Mouse (Mus musculus): ENCODE measurements around the gene Smoc2. TPM values are rescaled to one million over a fixed set of nuclear protein-coding genes. Genes with fewer than 3 reads are reported as not detected.

Smoc2 gene
- total and polyA plus RNA-seq, 3 experiments, result 0.34 TPM; not detected in 2

DNA sequence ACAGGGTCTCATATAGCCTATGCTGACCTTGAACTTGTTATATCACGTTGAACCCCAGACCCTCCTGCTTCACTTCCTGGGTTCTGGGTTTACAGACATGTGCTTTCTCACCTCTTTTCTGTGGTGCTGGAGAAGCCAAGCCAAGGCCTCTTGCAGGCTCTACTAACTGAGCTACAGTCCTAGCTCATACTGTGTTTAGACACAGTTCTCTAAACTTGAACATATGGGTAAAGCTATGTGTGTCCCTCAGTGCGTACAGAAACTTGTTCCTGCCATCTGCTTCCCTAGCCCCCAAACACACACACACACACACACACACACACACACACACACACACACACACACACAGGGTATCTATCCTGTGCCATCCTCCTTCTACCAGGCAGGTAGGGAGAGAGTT, 100.2 kb downstream of the Smoc2 start:
- in situ Hi-C loops (cut with MboI; ENCODE audit: low pct_ligation_motif_present, low pct_unique_long_range_greater_than_20kb, low sequenced_read_pairs), result no loop called here
- dilution Hi-C loops (cut with MboI; ENCODE audit: extremely low pct_ligation_motif_present, extremely low pct_unique_long_range_greater_than_20kb, low sequenced_read_pairs), result no loop called here
- TF ChIP-seq USF2 (conservative IDR thresholded peaks at IDR 0.05; ENCODE audit: low read depth, low read length) (no peak), ZMIZ1 (IDR thresholded peaks at IDR 0.05; ENCODE audit: low read depth, low read length) (no peak), EP300 (IDR thresholded peaks at IDR 0.05; ENCODE audit: low read length) (no peak), ETS1 (conservative IDR thresholded peaks at IDR 0.05; ENCODE audit: low read depth, low read length) (no peak), KAT2A (IDR thresholded peaks at IDR 0.05; ENCODE audit: insufficient replicate concordance, low read length) (no peak), SMC3 (IDR thresholded peaks at IDR 0.05; ENCODE audit: low read depth, low read length) (no peak), BHLHE40 (IDR thresholded peaks at IDR 0.05; ENCODE audit: low read depth, low read length) (no peak), MYC (IDR thresholded peaks at IDR 0.05; ENCODE audit: low read depth, low read length) (no peak), CHD2 (IDR thresholded peaks at IDR 0.05; ENCODE audit: low read length) (no peak)

DNA sequence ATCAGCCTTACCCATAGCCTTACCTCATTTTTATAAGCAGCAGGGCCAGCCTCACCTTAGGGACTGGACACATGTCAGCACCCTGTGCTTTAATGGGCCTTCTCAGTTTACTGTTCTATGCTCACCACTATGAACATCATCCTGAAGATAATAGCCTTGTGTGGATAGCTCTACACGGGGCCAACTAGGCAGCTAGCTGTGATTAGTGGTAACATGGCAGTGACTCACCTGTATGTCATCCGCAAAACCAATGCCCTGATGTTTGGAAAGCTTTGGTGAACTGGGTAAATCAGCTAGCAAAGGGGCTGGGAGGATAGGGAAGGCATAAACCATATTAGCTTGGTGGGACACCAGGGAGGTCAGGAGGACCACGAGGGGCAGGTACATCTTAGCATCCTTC, 100.7 kb downstream of the Smoc2 start:
- no peak overlapping the region for H3K9ac ChIP-seq (ENCODE audit: insufficient read depth, low read depth)
- H3K4me2 ChIP-seq (ENCODE audit: insufficient read depth, low read depth, poor library complexity, severe bottlenecking), result no peak overlapping the region
- DNase-seq (ENCODE audit: extremely low read depth), result no peak
- dilution Hi-C loops (cut with MboI; ENCODE audit: extremely low pct_ligation_motif_present, extremely low pct_unique_long_range_greater_than_20kb, low sequenced_read_pairs) (no loop called here), in situ Hi-C loops (cut with MboI; ENCODE audit: low pct_ligation_motif_present, low pct_unique_long_range_greater_than_20kb, low sequenced_read_pairs) (no loop called here)
- H3K79me2 ChIP-seq (replicated peaks; ENCODE audit: control insufficient read depth, extremely low read depth, insufficient read depth, poor library complexity, severe bottlenecking), result no peaks in the 10 kb centered on the region
- TF ChIP-seq SMC3 (IDR thresholded peaks at IDR 0.05; ENCODE audit: low read depth, low read length) (no peak), CHD2 (IDR thresholded peaks at IDR 0.05; ENCODE audit: low read length) (no peak), MAX (IDR thresholded peaks at IDR 0.05; ENCODE audit: low read length) (no peak), RAD21 (IDR thresholded peaks at IDR 0.05; ENCODE audit: low read depth, low read length) (no peak), MAZ (IDR thresholded peaks at IDR 0.05; ENCODE audit: low read depth, low read length) (no peak), POLR2AphosphoS2 (IDR thresholded peaks at IDR 0.05; ENCODE audit: low read depth, low read length) (no peak), IRF4 (IDR thresholded peaks at IDR 0.05; ENCODE audit: low read depth, low read length) (no peak), SIN3A (IDR thresholded peaks at IDR 0.05; ENCODE audit: low read length) (no peak), MAFK (IDR thresholded peaks at IDR 0.05; ENCODE audit: insufficient replicate concordance, low read length) (no peak)
- no peaks in the 10 kb centered on the region for H3K36me3 ChIP-seq (replicated peaks in 1 of 2; ENCODE audit: control insufficient read depth in 1 of 2, insufficient read depth in 1 of 2, low read length in 1 of 2)
- no peaks in the 10 kb centered on the region for H3K4me1 ChIP-seq (ENCODE audit: control insufficient read depth in 1 of 2, insufficient read depth in 2 of 2)
- no peak overlapping the region for H3K4me3 ChIP-seq (replicated peaks in 1 of 3; ENCODE audit: low read depth in 2 of 3, low read length in 2 of 3, poor library complexity in 1 of 3)
- no peaks in the 10 kb centered on the region for H3K9me3 ChIP-seq (replicated peaks; ENCODE audit: low read length)
- H3K27me3 ChIP-seq (replicated peaks), result peaks cover 23% of the 10 kb centered on the region
- H3K27ac ChIP-seq (ENCODE audit: insufficient read depth, low read depth), result no peak overlapping the region

More for the DNA sequence above, 100.2 kb downstream of the Smoc2 start:
- DNase-seq (ENCODE audit: extremely low read depth), result no peak
- no peaks in the 10 kb centered on the region for H3K9me3 ChIP-seq (replicated peaks; ENCODE audit: low read length)
- no peaks in the 10 kb centered on the region for H3K79me2 ChIP-seq (replicated peaks; ENCODE audit: control insufficient read depth, extremely low read depth, insufficient read depth, poor library complexity, severe bottlenecking)
- H3K4me2 ChIP-seq (ENCODE audit: insufficient read depth, low read depth, poor library complexity, severe bottlenecking), result no peak overlapping the region
- H3K36me3 ChIP-seq (replicated peaks in 1 of 2; ENCODE audit: control insufficient read depth in 1 of 2, insufficient read depth in 1 of 2, low read length in 1 of 2), result no peaks in the 10 kb centered on the region
- peaks cover 23% of the 10 kb centered on the region for H3K27me3 ChIP-seq (replicated peaks)
- no peaks in the 10 kb centered on the region for H3K4me1 ChIP-seq (ENCODE audit: control insufficient read depth in 1 of 2, insufficient read depth in 2 of 2)
- H3K4me3 ChIP-seq (replicated peaks in 1 of 3; ENCODE audit: low read depth in 2 of 3, low read length in 2 of 3, poor library complexity in 1 of 3), result no peak overlapping the region
- H3K9ac ChIP-seq (ENCODE audit: insufficient read depth, low read depth), result no peak overlapping the region
- no peak overlapping the region for H3K27ac ChIP-seq (ENCODE audit: insufficient read depth, low read depth)

All from CH12.LX (cell line).